8 mouse cellular contexts compared by ENCODE assay signal in the genomic region with DNA sequence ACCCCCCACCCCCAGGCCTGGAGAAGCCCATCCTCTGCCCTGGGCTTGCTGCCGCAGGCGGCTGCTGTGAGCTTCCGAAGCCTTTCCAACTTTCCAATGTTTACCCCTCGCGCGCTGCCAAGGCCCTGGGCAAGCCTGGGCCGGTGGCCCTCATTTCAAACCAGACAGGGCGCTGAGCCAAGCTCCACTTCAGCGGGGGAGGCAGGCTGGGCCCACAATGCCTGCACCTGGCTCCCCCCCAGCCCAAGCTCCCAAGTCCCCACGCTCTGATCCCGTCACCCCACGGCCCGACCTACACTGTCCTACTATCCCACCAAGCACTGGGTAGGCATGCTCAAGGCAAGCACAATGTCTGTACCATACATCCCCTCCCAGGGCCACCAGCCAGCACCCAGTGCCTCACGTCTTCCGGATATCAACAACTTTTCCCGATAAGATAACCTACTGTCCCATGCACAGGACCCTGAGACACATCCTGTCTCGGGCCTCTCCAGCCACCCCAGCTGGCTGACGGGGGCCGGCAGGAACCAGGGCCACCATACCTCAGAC. TPM values are rescaled to one million over a fixed set of nuclear protein-coding genes. Genes with fewer than 3 reads are reported as not detected.
DNase-seq lines count a peak whose midpoint lies in the region; ATAC-seq and TF ChIP-seq lines count a peak whose summit lies in the region.

No protein-coding gene starts in this region.

- H3K9ac ChIP-seq in midbrain, embryonic 15.5 days: peak overlapping the region; percentile 31

- ATAC-seq in midbrain, embryonic 15.5 days (replicated peaks): peak; percentile 38

- no peaks in the 10 kb centered on the region for H3K36me3 ChIP-seq in limb, embryonic 10.5 days
- H3K36me3 ChIP-seq in midbrain, embryonic 15.5 days (replicated peaks): no peaks in the 10 kb centered on the region

- 85% methylated on average over 19 of the region's 19 CpGs for WGBS in limb, embryonic 10.5 days
- 40% methylated on average over 19 of the region's 19 CpGs for WGBS in midbrain, embryonic 15.5 days

- H3K4me1 ChIP-seq in cortical plate, adult 2 months (ENCODE audit: control insufficient read depth, insufficient read depth, low read length): peaks cover 34% of the 10 kb centered on the region
- H3K4me1 ChIP-seq in limb, embryonic 10.5 days: peaks cover 79% of the 10 kb centered on the region
- H3K4me1 ChIP-seq in midbrain, embryonic 15.5 days: peaks cover 74% of the 10 kb centered on the region

- H3K4me2 ChIP-seq in midbrain, embryonic 15.5 days: peak overlapping the region; percentile 45

- peak overlapping the region; percentile 35 for H3K4me3 ChIP-seq in cortical plate, adult 2 months (ENCODE audit: insufficient read depth, low read length)
- peak overlapping the region; percentile 47 for H3K4me3 ChIP-seq in limb, embryonic 10.5 days
- H3K4me3 ChIP-seq in midbrain, embryonic 15.5 days: peak overlapping the region; percentile 7; the same call in 1 of the 2 replicates

- no peaks in the 10 kb centered on the region for H3K9me3 ChIP-seq in limb, embryonic 10.5 days (replicated peaks)
- H3K9me3 ChIP-seq in midbrain, embryonic 15.5 days: no peaks in the 10 kb centered on the region

- TF ChIP-seq POLR2A in cortical plate, adult 2 months (IDR thresholded peaks at IDR 0.05; ENCODE audit: extremely low read depth, insufficient read depth, low read length): no peak

- H3K27ac ChIP-seq in cortical plate, adult 2 months (ENCODE audit: insufficient read depth, low read length): peak overlapping the region; percentile 98
- peak overlapping the region; percentile 97 for H3K27ac ChIP-seq in limb, embryonic 10.5 days
- peak overlapping the region; percentile 95 for H3K27ac ChIP-seq in midbrain, embryonic 15.5 days

- no peak for TF ChIP-seq CTCF in cortical plate, adult 2 months (IDR thresholded peaks at IDR 0.05; ENCODE audit: extremely low read depth, insufficient read depth, low read length)

- DNase-seq in adrenal gland, adult 8-10 months: peak; percentile 81
- DNase-seq in heart, adult 18-20 months: peak; percentile 88 to 90
- DNase-seq in kidney, adult 11 months: peak; percentile 78
- DNase-seq in limb, embryonic 10.5 days (ENCODE audit: low spot score): no peak
- DNase-seq in urinary bladder, adult 2 months (ENCODE audit: low spot score): peak; percentile 79
- DNase-seq in spleen, adult 12 weeks (ENCODE audit: low spot score): no peak

- no peaks in the 10 kb centered on the region for H3K27me3 ChIP-seq in limb, embryonic 10.5 days (ENCODE audit: low read depth, poor library complexity, severe bottlenecking)
- H3K27me3 ChIP-seq in midbrain, embryonic 15.5 days (replicated peaks): no peaks in the 10 kb centered on the region

RNA-seq across cellular contexts. Expression of gene Ncor2, which starts 38.8 kb away (rescaled TPM):
- total RNA-seq in adrenal gland, adult 8-10 months (2022): 100 to 1,000 TPM; 188 to 380 (median 257) TPM
- polyA plus RNA-seq in cortical plate, adult 2 months (2012; rRNA removed): 74.6 and 76.1 TPM in 2 replicates
- 10 to 100 TPM; 65.9 to 68.9 TPM for total RNA-seq in heart, adult 18-20 months (2021)
- 22.4 and 26.8 TPM in 2 replicates for polyA plus RNA-seq in limb, embryonic 10.5 days (2016; fragmentation: Nextera tagmentation; extraction: Ambion mirVana)
- polyA plus RNA-seq in midbrain, embryonic 15.5 days (2015; fragmentation: Nextera tagmentation; extraction: Ambion mirVana): 25.6 and 27.6 TPM in 2 replicates
- 24.5 and 61.9 TPM in 2 replicates for polyA plus RNA-seq in urinary bladder, adult 2 months (2012; rRNA removed)

Comparison
In these comparisons a context has a peak if more than half of its experiments do, and no peak if none do; other contexts are left out.
1. DNase-seq: peak in adrenal gland, adult 8-10 months (single experiment), heart, adult 18-20 months (2 of 2), kidney, adult 11 months (single experiment) and urinary bladder, adult 2 months (single experiment); none in limb, embryonic 10.5 days (single experiment) and spleen, adult 12 weeks (single experiment).
2. Peak in every context shown above with its lines, with median percentiles within 50 percentile points of each other: H3K27ac ChIP-seq and H3K4me3 ChIP-seq.